Mouse (Mus musculus): ENCODE results near the gene Cntnap2. TPM values are rescaled to one million over a fixed set of nuclear protein-coding genes. Genes with fewer than 3 reads are reported as not detected.

Gene Cntnap2
- polyA plus RNA-seq, 1 experiment: not detected

DNA sequence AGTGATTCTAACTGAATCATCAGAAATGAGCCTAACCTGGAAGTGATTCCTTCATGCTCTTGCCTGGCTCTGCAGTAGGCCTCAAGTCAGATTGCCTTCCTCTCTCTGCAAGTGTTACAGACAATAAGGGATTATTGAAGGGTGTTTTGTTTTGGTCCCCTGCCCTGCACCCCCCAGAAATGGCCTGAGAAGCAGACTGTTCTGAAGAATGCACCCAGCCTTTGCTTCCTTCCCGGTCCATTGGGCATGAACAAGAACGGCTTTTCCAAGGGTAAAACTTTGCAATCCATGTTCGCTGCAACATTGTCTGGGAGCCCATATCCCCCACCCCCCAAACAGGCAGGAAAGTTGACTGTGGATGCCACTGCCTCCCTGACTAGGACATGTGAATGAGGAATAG is 1704.3 kb downstream of the Cntnap2 start:
- no peak overlapping the region for H3ac ChIP-seq (ENCODE audit: control insufficient read depth, insufficient read length)
- no peaks in the 10 kb centered on the region for H3K79me2 ChIP-seq (ENCODE audit: control insufficient read depth, insufficient read depth)
- TF ChIP-seq POLR2A (IDR thresholded peaks at IDR 0.05; ENCODE audit: insufficient read length, low read depth) (no peak), SRF (IDR thresholded peaks at IDR 0.05; ENCODE audit: control insufficient read depth, insufficient read length, low read depth) (no peak), MYOG (IDR thresholded peaks at IDR 0.05; ENCODE audit: control insufficient read depth in 1 of 3, insufficient read depth in 1 of 3, insufficient read length in 2 of 3, low read depth in 2 of 3) (no peak)
- H3K4me3 ChIP-seq: no peak overlapping the region
- no peaks in the 10 kb centered on the region for H3K27me3 ChIP-seq (ENCODE audit: control insufficient read depth, insufficient read depth, insufficient read length)
- no peak overlapping the region for H3K4me2 ChIP-seq (ENCODE audit: low read depth)
- no peaks in the 10 kb centered on the region for H3K36me3 ChIP-seq (ENCODE audit: control insufficient read depth, insufficient read depth)

DNA sequence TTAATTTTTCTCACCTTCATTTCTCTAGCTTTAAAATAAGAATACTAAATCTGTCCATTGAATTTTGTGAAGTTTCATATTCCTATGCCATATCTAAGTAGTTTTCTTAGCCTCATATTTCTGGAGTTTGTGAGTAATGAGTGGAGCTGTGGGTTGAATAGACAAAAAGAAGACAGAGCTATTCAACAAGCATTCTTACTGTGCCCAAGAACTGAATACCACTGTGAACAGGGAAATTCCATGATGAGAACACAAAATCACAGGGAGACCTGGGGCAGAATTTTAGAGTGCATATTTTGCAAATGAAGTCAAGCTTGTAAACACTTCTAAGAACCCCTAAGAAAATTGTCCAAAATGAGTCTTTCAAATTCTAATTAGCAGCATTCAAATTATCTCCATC is 1715.4 kb downstream of the Cntnap2 start:
- Histone ChIP-seq H3K4me2 (ENCODE audit: low read depth) (no peak overlapping the region), H3ac (ENCODE audit: control insufficient read depth, insufficient read length) (no peak overlapping the region), H3K36me3 (ENCODE audit: control insufficient read depth, insufficient read depth) (no peaks in the 10 kb centered on the region), H3K79me2 (ENCODE audit: control insufficient read depth, insufficient read depth) (no peaks in the 10 kb centered on the region), H3K27me3 (ENCODE audit: control insufficient read depth, insufficient read depth, insufficient read length) (no peaks in the 10 kb centered on the region), H3K4me3 (no peak overlapping the region)
- TF ChIP-seq E2F4 (IDR thresholded peaks at IDR 0.05; ENCODE audit: insufficient read depth) (no peak), POLR2AphosphoS2 (IDR thresholded peaks at IDR 0.05; ENCODE audit: insufficient read length, low read depth) (no peak), TCF3 (IDR thresholded peaks at IDR 0.05; ENCODE audit: insufficient read length, low read depth) (no peak), SRF (IDR thresholded peaks at IDR 0.05; ENCODE audit: control insufficient read depth, insufficient read length, low read depth) (no peak), REST (IDR thresholded peaks at IDR 0.05; ENCODE audit: insufficient read depth, insufficient read length) (no peak), MAX (IDR thresholded peaks at IDR 0.05; ENCODE audit: low read depth) (no peak), TCF12 (IDR thresholded peaks at IDR 0.05; ENCODE audit: insufficient read depth, poor library complexity, severe bottlenecking) (no peak), MYOG (IDR thresholded peaks at IDR 0.05; ENCODE audit: control insufficient read depth in 1 of 3, insufficient read depth in 1 of 3, insufficient read length in 2 of 3, low read depth in 2 of 3) (no peak), MYOD1 (IDR thresholded peaks at IDR 0.05; ENCODE audit: control insufficient read depth in 1 of 3, insufficient read length in 2 of 3, low read depth in 2 of 3) (no peak), POLR2A (IDR thresholded peaks at IDR 0.05; ENCODE audit: insufficient read length, low read depth) (no peak), CEBPB (IDR thresholded peaks at IDR 0.05; ENCODE audit: insufficient read depth, poor library complexity, severe bottlenecking) (no peak), USF1 (IDR thresholded peaks at IDR 0.05; ENCODE audit: low read depth) (no peak)

DNA sequence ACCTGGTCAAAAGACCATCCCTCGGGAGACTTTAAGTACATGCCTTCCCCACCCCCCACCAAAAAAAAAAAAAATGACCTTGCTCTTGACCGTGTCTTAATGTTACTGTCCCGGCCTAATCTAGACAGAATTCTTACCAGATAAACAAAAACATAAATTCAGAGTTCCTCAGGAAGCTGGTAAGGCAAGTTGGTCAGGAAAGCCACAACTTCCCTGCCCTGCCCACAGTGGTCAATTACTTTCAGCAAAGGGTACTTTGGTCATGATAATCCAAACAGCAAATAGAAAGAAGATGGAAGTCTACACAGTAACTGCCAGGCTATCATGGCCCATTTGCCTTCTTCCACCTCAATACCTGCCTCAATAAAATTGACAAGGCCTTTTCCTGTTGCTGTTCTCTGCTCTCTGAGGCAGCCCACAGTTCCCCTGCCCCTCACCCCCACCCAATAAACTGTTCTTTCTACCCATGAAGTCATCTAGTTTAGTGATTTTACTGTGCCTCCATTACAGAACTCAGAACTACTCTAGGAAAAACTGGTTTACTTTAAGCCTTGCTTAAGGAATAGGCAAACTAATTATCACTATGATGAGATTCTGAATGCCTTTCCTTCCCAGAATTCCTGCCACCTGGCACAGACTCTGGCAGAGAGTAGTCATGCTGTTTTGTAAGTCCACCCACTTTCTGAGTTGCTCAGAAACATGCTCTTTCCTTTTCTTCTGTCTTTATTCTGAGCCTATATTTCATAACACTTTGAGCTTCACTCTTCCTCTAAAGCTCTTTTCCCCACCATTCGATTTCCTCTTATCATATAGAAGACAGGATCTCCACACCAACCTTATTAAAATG is 1743.3 kb downstream of the Cntnap2 start:
- Histone ChIP-seq H3ac (ENCODE audit: control insufficient read depth, insufficient read length) (no peak overlapping the region), H3K4me3 (no peak overlapping the region), H3K79me2 (ENCODE audit: control insufficient read depth, insufficient read depth) (no peaks in the 10 kb centered on the region), H3K27me3 (ENCODE audit: control insufficient read depth, insufficient read depth, insufficient read length) (no peaks in the 10 kb centered on the region), H3K36me3 (ENCODE audit: control insufficient read depth, insufficient read depth) (no peaks in the 10 kb centered on the region), H3K4me2 (ENCODE audit: low read depth) (no peak overlapping the region)
- TF ChIP-seq USF1 (IDR thresholded peaks at IDR 0.05; ENCODE audit: low read depth): no peak
- no peak for TF ChIP-seq E2F4 (IDR thresholded peaks at IDR 0.05; ENCODE audit: insufficient read depth)
- TF ChIP-seq POLR2AphosphoS2 (IDR thresholded peaks at IDR 0.05; ENCODE audit: insufficient read length, low read depth): no peak

DNA sequence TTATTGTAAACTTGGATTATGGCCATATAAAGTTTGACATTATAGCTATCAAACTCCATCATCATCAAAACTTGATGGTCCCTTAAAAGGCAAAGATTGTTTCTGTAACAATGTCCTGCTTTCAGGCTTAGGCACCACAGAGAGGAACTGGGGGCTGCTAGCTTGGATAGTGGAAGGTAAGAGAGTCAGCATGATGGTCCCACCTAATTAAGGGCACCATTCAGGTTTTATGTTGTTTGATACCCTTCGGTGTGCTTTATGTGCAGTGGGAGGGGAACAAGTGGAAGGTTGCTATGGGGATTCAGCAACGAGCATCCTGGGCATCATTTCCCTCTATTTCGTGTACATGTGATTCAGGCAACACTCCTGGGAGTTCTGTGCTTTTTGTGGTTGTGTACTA is 1797.5 kb downstream of the Cntnap2 start:
- Histone ChIP-seq H3K36me3 (ENCODE audit: control insufficient read depth, insufficient read depth) (no peaks in the 10 kb centered on the region), H3ac (ENCODE audit: control insufficient read depth, insufficient read length) (no peak overlapping the region), H3K27me3 (ENCODE audit: control insufficient read depth, insufficient read depth, insufficient read length) (no peaks in the 10 kb centered on the region), H3K4me2 (ENCODE audit: low read depth) (no peak overlapping the region), H3K4me3 (no peak overlapping the region), H3K79me2 (ENCODE audit: control insufficient read depth, insufficient read depth) (no peaks in the 10 kb centered on the region)
- no peak for TF ChIP-seq CEBPB (IDR thresholded peaks at IDR 0.05; ENCODE audit: insufficient read depth, poor library complexity, severe bottlenecking)
- TF ChIP-seq TCF3 (IDR thresholded peaks at IDR 0.05; ENCODE audit: insufficient read length, low read depth): no peak
- TF ChIP-seq POLR2A (IDR thresholded peaks at IDR 0.05; ENCODE audit: insufficient read length, low read depth): no peak
- TF ChIP-seq MYOG (IDR thresholded peaks at IDR 0.05; ENCODE audit: control insufficient read depth in 1 of 3, insufficient read depth in 1 of 3, insufficient read length in 2 of 3, low read depth in 2 of 3): no peak
- TF ChIP-seq MAX (IDR thresholded peaks at IDR 0.05; ENCODE audit: low read depth): no peak
- no peak for TF ChIP-seq REST (IDR thresholded peaks at IDR 0.05; ENCODE audit: insufficient read depth, insufficient read length)
- TF ChIP-seq POLR2AphosphoS2 (IDR thresholded peaks at IDR 0.05; ENCODE audit: insufficient read length, low read depth): no peak
- TF ChIP-seq E2F4 (IDR thresholded peaks at IDR 0.05; ENCODE audit: insufficient read depth): no peak
- TF ChIP-seq USF1 (IDR thresholded peaks at IDR 0.05; ENCODE audit: low read depth): no peak
- no peak for TF ChIP-seq MYOD1 (IDR thresholded peaks at IDR 0.05; ENCODE audit: control insufficient read depth in 1 of 3, insufficient read length in 2 of 3, low read depth in 2 of 3)
- TF ChIP-seq TCF12 (IDR thresholded peaks at IDR 0.05; ENCODE audit: insufficient read depth, poor library complexity, severe bottlenecking): no peak
- TF ChIP-seq SRF (IDR thresholded peaks at IDR 0.05; ENCODE audit: control insufficient read depth, insufficient read length, low read depth): no peak

DNA sequence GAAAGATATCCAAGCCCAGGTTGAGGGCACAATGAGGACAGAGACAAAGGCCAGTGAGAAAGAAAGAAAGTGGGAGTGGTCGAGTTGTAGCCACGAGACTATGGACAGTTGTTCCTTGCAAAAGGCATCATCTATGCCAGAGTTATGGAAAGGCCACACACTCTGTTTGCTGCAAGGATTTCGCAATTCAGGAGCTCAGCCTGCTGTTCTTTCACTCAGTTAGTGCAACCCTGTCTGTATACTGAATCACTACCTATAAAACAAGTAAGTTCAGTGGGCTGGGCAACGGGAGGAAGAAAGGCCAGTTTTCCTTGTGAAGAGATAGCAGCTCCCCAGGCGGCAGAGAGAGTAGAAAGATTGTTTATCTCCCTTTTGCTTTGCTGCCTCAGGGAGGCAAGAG is 1801.9 kb downstream of the Cntnap2 start:
- no peak overlapping the region for H3ac ChIP-seq (ENCODE audit: control insufficient read depth, insufficient read length)
- TF ChIP-seq MYOG (IDR thresholded peaks at IDR 0.05; ENCODE audit: control insufficient read depth in 1 of 3, insufficient read depth in 1 of 3, insufficient read length in 2 of 3, low read depth in 2 of 3): no peak
- TF ChIP-seq POLR2AphosphoS2 (IDR thresholded peaks at IDR 0.05; ENCODE audit: insufficient read length, low read depth): no peak
- TF ChIP-seq CEBPB (IDR thresholded peaks at IDR 0.05; ENCODE audit: insufficient read depth, poor library complexity, severe bottlenecking): no peak
- no peak for TF ChIP-seq MYOD1 (IDR thresholded peaks at IDR 0.05; ENCODE audit: control insufficient read depth in 1 of 3, insufficient read length in 2 of 3, low read depth in 2 of 3)
- no peak for TF ChIP-seq TCF12 (IDR thresholded peaks at IDR 0.05; ENCODE audit: insufficient read depth, poor library complexity, severe bottlenecking)
- TF ChIP-seq USF1 (IDR thresholded peaks at IDR 0.05; ENCODE audit: low read depth): no peak
- no peak for TF ChIP-seq E2F4 (IDR thresholded peaks at IDR 0.05; ENCODE audit: insufficient read depth)
- no peak for TF ChIP-seq POLR2A (IDR thresholded peaks at IDR 0.05; ENCODE audit: insufficient read length, low read depth)
- TF ChIP-seq SRF (IDR thresholded peaks at IDR 0.05; ENCODE audit: control insufficient read depth, insufficient read length, low read depth): no peak
- TF ChIP-seq REST (IDR thresholded peaks at IDR 0.05; ENCODE audit: insufficient read depth, insufficient read length): no peak
- no peak for TF ChIP-seq MAX (IDR thresholded peaks at IDR 0.05; ENCODE audit: low read depth)
- TF ChIP-seq TCF3 (IDR thresholded peaks at IDR 0.05; ENCODE audit: insufficient read length, low read depth): no peak
- H3K4me2 ChIP-seq (ENCODE audit: low read depth): no peak overlapping the region
- no peaks in the 10 kb centered on the region for H3K36me3 ChIP-seq (ENCODE audit: control insufficient read depth, insufficient read depth)
- H3K4me3 ChIP-seq: no peak overlapping the region
- no peaks in the 10 kb centered on the region for H3K79me2 ChIP-seq (ENCODE audit: control insufficient read depth, insufficient read depth)
- no peaks in the 10 kb centered on the region for H3K27me3 ChIP-seq (ENCODE audit: control insufficient read depth, insufficient read depth, insufficient read length)
